Mouse (Mus musculus) neural tube, embryonic 10.5 days (tissue): ENCODE results near the gene Pkig.
"Not testable (repeated sequence)": the region's sequence is repeated elsewhere in the genome, so short reads cannot be mapped to it uniquely, and the experiment has no call there.

ENCODE experiments used
- DNase-seq: peaks from one replicate; pipeline ENCODE4 v3.0.0-alpha.2; 2017; ENCODE audit warnings: low spot score; ENCODE audit errors: extremely low spot score

Gene Pkig

DNA sequence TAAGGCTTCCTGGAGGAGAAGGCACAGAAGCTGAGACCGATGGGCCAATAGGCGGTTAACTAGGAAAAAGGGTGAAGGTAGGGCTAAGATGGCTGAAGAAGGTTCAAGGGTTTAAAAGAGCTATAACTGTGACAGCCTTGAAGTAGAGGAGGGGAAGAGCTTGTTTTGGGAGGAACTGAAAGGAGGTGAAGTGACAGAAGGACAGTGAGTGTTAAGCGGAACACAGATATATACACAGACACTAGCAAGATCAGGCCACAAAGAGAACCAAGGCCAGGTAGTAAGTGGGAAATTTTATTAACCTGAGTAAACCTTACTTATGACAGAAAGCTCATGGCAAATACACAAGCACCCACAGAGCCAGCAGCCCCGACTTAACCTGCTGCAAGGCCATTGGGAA is 18.1 kb downstream of the Pkig start:
- DNase-seq: no peak

DNA sequence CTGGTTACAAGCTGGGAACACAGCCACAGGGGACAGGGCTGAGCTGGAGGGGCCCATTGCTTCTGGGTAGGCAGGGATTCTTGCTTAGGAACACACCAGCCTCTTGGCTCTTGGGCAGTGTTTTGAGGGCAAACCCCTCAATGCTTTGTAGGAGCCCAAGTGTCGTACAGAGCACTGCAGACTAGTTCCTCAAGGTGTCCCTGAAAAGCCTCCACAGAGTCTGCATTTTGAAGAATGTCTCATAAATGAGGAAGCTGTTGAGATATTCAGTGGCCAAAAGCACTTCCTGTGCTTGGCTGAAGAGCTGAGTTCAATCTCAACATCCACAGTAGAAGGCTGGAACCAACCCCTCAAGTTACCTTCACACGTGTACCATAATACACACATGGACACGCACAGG is 18.6 kb downstream of the Pkig start:
- no peak for DNase-seq

DNA sequence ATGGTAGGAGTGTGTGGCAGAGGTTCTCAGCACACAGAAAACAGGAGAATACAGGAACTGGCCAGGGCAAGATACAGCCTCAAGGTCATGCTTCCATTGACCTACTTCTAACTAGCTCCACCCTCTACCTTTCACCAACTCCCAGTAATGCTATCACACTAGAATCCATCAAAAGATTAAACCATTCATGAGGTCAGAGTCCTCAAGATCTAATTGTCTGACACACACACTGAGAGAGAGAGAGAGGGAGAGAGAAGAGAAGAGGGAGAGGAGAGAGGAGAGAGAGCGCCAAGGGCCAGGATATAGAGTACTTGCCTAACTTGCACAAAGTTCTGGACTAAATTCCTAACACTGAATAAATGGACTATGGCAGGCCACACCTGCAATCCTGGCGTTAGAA is 24.2 kb downstream of the Pkig start:
- no peak for DNase-seq

DNA sequence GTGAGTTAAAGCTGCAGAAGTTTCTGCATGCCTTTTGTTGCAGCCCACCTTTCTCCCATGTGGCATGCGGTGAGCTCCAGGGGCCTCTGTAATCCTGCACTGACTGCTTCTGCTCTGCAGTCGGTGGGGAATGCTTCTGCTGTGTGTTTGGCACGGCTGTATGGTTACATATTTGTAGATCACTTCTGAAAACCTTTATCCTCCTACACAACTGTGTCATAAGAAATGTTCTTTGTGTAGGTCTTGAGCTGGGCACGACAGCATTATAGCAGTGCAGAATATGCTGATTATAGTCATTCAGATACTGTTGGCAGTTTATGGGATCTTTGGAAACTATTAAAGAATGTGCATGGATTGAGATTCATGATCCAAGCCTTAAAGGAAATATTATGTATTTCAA is 27.1 kb downstream of the Pkig start:
- no peak for DNase-seq

DNA sequence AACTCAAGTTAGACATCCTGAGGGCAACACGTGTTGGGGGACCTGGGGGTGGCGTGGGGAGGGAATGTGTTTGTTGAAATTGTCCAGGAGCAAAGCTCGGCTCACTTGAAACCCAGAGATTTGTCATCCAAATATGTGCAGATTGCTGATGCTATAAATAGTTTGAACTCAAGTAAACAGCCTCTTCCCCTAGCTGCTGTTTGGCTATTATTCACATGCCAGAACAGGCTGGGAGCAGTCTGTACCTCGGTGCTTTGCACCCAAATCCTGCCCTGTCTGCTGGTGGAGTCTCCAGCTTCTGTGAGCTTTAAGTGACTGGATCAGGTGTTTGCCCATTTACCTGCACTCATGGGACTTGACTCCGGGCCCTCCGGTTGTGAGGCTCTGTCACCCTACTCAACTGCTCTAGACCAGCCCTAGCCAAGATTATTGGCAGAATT is 27.6 kb downstream of the Pkig start:
- no peak for DNase-seq

DNA sequence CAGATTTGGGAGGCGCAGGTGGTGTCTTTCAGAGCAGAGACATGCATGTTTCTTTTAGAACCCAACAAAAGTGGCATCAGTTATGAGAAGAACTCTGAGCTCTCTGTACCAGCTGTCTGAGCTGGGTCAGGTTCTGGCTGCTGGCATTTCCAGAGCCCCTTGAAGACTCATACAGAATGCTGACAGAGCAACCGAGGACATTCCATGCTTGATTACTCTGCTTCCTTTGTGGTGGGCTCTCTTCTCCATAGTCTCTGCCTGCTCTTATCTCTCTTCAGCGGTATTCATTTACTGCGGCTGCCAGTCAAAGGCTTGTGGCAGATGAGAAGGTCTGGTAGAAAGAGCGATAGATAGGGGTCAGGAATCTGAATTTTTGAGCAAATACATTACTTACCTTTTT is 28.0 kb downstream of the Pkig start:
- no peak for DNase-seq

DNA sequence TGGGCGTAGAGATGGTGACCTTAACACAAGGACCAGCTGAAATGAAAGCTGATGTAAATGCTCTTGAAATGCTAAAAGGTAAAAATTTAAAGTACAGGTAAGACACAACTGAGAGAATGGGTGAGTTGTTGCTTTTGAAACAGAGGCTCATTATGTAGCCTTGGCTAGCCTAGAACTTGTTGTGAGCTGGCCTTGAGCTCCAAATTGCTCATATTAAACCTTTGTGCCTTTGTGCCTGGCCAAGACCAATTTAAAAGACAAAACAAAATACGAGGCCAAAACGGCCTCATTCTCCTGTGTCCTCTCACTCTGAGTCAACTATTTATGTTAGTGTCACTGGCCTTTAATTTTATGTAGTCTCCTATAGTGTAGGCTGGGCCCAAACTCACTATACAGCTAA is 28.7 kb downstream of the Pkig start:
- DNase-seq: no peak

DNA sequence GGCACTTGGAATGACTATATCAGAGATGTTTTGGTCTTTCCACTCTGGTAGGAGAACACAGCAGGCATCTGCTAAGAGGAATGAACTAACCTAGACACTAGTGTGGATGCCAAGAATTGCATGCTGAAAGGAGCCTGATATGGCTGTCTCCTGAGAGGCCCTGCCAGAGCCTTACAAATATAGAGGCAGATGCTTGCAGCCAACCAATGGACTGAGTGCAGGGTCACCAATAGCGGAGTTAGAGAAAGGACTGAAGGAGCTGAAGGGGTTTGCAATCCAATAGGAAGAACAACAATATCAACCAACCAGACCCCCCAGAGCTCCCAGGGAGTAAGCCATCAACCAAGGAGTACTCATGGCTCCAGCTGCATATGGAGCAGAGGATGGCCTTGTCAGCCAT is 30.2 kb downstream of the Pkig start:
- DNase-seq: not testable (repeated sequence)

DNA sequence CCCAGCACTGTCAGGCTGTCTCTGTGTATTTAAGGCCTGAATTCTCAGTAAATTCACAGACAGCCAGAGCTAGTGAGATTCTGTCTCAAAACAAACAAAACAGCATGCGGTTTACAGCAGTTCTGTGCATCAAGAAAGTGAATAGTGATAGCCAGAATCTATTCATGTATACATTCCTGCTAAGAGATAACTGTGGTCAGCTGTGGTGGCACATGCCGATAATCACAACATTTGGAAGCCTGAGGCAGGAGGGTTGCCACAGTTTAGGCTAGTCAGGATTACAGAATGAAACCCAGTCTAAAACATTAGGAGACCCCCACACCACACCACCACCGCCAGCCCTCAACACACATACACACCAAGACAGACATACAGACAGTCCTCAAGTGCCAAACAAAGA is 31.6 kb downstream of the Pkig start:
- no peak for DNase-seq

DNA sequence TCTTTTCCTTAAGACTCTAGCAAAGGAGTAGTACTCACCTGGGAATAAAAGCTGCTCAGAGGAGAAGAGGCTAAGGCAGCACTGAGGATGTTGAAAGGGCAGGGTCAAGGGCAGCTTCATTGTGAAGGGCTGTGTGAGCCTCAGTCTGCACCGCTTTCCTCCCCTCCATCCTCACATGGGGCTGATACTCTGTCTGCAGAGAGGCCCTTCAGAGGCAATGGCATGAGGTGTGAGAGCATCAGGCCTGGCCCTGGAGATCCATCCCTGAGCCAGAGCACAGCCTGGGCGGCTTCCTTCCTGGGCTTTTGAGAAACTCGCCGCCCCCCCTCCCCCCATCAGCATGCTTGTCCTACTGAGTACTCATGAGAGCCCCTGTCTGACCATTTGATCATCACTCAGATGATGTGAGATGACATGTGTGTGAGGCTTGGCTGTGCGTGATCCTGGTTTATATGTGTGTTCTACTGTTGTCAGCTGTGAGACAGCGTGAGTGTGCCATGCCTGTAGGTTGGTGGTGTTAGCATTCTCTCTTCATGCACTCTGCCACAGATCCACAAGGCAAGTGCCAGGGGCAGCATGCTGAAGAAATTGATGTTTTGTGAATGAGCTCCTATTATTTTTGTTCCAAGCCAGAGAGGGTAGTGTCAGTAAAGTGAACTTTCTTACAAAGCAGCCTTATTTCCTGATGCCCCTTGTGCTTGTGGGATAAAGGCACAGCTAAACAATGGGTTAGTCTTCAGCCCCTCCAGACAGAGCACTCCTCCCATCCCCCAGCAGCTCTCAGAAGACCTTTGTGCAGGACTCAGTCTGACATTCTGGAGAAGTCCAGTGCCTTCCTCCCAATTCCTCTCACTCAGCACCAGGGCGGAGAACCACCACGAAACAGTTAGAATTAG is 32.5 kb downstream of the Pkig start:
- DNase-seq: no peak

DNA sequence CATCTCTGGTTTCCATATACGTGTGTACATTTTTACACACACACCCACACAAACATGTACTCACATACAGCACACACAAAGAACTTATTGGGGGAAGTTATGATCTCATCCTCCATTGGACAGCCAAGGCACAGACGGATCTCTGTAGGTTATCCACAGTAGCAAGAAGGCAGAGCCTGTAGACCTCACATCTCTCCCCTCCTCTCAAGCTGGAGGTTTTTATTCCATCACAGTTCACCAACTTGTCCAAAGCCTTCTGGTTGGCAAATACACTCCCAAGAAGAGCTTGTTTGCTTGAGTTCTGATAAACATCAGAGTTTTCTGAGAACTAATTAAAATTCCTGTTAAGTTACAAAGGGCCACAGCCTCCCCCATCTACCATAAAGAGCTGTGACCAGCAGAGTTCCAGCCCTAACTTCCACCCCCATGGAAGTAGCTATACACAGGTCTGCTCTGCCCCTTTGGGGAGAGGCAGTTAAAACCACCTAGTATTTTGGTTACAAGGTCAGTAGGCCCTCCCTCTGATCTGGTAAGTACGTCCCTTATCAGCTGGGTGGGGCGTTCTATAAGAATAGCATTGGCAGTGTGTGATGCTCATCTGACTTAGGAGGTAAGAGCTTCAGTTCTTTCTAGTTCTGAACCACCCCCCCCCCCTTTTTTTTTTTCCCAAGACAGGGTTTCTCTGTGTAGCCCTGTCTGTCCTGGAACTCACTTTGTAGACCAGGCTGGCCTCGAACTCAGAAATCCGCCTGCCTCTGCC is 33.8 kb downstream of the Pkig start:
- DNase-seq: no peak

DNA sequence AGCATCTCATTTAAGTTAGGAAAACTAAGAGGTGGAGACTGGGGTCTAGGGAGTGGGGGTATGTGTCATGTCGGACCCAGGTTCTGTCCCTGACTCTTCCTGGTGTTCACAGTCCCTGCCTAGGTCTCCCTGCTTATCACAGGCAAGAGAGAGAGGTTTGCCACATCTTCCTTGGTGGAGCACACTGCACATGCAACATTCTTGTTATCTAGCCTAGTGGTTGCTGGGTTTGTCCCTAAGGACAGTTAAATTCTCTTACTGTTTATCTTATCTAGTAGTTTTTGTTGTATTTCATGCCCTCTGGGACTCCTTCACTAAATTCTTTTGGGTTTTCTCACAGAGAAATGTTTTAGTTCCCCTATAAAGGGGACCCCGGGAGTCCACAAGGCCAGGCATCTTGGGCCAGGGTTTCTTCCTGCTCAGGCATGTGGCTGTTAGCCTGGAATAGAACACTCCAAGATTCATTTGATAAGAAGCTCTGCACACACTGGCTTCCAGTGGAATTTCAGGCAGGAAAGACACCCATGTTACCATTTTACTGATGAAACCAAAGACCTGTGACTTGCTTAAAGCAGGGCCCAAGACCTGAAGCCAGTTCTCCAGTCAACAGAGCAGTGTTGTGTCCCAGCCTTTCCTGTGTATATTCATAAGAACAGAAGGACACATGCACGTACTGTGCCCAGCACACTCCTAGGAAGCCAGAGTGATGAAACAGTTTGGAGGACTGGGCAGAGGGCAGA is 34.9 kb downstream of the Pkig start:
- no peak for DNase-seq

DNA sequence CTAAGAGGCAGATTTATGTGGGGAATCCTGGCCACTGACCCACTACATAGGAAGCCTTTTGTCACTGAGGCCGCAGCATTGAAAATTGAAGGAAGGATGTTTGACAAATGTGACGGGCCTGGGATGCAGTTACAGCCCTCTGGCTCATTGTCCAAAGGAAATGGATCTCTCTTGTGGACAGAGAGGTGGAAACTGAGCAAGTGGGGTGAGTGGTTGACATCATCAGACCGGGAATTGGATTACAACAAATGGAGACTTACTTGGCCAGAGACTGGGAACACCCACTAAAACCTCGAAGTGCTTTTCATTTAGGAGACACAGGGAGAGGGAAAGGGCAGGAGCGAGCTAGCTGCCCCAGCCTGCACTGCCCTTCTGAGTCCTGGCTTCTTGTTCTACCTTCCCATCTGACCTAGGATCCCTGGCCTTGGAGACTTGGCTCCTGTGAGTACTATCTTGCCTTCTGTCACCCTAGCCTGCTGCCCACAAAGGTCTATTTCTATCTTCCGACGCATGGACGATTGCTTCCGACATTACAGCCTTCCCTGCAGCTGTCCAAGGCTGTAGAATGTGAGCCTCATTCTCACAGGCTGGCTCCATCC is 35.6 kb downstream of the Pkig start:
- DNase-seq: no peak

DNA sequence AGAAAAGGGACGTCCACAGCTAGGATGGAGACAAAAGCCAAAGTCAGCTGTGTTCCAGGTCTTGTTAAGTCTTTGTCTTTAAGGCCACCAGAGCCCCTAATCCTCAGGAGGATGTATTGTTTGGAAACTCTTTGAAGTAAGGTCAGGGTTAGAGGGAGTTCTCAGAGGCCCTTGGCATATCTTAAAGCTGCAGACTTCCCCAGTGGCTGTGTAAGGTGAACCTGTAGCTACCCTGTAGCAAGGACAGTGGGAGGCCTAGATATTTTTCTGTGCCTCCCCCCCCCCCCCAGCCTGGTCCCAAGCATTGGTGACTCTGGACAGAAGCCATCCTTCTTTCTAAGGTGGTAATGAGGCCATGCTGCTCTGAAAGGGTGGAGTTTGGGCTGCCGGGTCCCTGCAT is 38.6 kb downstream of the Pkig start:
- no peak for DNase-seq

DNA sequence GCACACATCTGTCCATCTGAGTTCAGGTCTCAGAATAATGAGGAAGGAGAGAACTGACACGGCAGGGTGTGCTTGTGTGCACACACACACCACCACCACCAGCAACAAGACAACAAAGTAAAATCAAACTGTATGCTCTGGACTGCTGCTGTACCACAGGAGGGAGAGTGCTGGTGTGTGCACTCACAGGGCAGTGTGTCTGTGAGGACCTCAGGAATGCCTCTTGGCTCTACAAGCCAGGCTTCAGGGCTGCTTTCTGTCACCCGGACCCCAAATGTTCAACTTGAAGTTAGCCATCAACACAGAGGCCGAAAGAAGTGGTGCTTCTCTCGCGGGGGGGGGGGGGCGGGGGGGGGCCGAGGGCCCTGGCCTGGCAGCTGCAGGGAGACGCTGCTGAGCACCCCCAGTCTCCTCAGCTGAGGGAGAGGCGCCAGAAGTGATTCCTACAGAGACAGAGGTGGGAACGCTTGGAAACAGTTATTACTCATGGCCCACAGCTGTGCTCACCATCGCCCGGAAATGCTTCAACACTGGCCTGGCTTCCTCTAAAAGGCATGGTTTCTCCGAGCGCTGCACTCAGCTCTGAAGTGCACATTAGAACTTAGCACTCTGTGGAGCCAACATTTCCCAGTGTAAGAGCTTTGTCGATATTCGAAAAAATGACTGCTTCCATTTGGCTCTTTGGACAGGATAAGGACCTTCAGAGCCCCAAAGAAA is 39.7 kb downstream of the Pkig start:
- no peak for DNase-seq

DNA sequence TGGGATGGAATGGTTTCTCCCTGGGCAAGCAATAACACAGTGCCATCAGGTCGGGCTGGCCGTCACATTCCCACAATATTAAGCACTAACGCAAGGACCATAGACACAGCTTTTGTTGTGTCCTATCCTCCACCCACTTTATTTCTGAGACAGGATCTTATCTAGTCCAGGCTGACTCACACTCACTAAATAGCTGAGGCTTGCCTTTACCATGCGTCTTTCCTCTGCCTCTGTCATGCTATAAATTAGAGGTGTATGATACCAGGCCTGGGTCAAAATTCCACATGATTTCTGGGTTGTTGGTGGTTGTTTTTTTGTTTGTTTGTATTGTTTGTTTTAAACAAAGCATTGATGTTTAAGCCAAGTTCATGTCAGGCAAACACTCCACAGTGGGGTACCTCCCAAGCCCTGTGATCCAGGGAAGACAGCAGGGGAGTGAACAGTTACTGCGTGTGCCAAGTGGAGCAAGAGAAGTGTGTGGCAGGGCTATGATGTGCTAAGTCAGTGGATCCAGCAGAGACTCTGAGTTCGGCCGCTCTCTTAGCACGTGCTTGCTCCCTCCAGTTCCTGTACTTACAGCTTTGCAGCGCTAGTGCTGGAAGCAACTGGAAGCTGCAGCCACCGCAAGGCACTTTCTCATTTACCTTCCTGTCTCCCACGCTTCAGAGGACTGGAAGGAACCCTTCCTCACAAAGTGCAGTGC is 41.0 kb downstream of the Pkig start:
- DNase-seq: no peak

DNA sequence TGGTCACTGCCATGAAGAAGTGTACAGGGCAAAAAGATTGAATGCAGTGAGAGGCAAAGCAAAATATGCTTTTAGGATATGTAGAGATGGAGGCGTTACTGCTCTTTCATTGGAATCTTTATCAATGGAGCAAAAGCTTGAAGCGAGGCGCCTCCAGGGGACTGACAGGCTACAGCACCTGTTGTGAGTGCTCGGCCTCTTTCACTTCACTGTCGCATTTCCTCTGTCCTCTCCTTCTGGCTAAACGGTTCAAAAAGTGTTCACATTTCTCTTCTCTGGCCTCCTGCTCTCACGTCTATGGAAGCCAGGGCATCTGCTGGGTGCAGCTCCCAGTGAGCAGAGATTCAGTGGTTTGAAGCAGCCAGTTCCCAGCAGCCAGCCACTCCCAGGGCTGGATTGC is 44.2 kb downstream of the Pkig start:
- DNase-seq: no peak

DNA sequence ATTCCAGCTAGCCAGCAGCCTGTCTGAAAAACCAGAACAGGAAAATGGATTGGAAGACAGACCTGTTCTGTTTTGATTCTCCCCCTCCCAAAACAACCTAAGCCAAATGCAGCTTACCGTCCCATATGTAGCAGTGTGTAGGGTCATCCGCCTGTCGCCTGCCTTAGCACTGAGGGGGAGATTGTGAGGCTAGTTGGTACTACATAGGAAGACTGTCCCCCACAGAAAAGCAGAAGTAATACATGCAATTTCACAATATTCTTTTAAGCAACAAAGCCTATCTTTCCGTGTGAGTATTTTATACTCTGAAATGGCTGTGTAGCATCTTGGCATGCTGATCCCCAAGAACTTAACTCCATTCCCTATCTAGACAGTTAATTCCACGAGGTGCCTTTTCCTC is 44.7 kb downstream of the Pkig start:
- no peak for DNase-seq

DNA sequence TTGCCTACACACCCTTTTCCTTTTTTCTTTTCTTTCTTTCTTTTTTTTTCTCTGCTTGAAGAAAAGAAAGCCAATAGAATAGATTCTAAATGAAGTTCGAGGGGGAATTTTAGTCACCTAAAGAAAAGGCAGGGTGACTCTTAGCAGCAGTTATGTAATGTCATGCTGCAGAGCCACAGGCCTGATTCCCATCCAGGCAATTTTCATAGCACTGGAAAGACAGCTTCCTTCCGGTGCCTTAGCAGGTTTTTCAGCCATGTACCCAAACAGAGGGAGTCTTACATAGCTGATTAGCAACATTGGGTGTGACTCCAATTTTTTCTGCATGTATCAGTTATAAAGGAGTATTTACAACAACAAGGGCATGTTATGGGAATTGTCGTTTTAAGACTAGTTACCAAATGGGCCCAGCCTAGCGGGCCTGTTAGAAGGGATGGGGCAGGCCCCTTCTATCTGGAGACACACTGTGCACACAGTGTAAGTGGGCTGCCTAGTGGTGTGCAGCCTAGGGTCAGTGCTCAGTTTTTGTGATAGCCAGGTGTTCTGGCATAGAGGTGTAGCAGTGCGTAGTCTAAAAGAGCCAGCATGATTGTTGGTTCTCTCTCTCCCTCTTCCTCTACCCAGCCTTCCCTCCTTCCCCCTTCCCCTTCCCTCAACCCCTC is 45.5 kb downstream of the Pkig start:
- no peak for DNase-seq

DNA sequence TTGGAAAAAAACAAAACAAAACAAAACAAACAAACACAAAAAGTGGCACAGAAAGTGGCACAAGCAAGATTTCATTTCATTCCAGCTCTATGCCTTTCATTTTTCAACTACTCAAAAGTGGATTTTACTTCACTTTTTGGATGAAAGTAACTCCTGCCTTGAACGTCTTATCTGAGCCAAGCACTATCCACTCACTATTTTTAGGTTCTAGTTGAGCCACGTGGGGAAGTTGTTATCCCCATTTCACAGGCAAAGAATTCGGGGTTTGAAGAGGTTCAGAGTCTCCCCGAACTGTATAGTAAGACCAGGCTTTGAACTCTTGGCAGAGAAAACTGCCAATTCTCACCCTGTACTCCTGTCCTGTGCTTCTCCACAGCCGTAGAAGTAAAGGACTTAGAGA is 50.1 kb downstream of the Pkig start:
- no peak for DNase-seq
